Mouse (Mus musculus) stomach, postnatal 0 days (tissue): ENCODE measurements around the gene Slc25a11.

Source experiments
- CTCF ChIP-seq: IDR thresholded peaks from 2 replicates; pipeline ENCODE4 v1.5.1; 2016; ENCODE audit warnings: antibody characterized with exemption, low read depth, mild to moderate bottlenecking, moderate library complexity
- EP300 ChIP-seq: optimal IDR thresholded peaks from 2 replicates; pipeline ENCODE3; 2016; ENCODE audit warnings: antibody characterized with exemption

DNA sequence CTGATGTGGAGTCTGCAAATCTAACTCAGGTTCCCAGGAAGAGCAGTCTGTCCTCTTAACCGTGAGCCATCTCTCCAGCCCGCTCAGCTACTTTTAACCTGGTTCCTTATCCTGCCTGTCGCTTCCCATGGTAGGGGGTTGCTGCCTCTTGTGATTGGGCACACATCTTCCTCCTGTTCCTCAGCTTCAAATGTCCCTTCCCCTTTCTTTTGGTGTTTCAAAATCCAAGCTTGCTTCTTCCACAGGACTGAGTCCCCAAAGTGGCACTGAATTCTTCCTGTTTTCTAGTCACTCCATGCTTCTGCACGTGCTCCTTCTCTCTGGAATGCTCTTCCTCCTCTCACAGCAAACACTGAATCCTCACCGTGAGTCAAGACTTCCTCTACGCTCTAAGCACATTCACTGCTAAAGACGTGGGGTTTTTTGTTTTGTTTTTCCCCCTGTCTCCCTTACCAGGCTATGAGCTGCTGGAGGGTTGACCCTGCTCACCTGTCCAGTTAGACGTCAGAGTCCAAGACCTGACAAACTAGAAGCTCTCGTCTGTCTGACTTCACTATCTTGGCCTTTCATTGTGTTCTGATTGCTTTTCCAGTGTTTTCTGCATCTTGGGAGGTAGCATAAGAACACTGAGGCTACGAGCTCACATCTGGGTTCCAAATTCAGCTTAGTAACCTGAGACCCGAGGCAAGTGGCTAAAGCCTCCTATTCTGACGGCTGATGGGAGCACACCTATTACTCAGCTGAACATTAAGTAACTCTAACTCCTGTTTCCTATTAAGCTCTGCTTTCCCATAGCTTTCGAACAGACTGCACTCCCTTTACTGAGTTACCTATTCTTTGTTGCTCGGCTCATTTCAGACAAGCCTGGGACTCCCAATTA, 20.2 kb upstream of the Slc25a11 start:
- TF ChIP-seq CTCF, result no peak
- no peak for TF ChIP-seq EP300
